Mouse (Mus musculus) heart, embryonic 15.5 days (tissue): Measurements from ENCODE around the gene Cd52. TPM values are rescaled to one million over a fixed set of nuclear protein-coding genes. Genes with fewer than 3 reads are reported as not detected.
A peak's percentile ranks its signal among the peaks of the same experiment; 100 is the strongest.

Source experiments
- ATAC-seq: fragments of 200-750 bp; cut with Nextera tagmentation; replicated peaks from 2 replicates; pipeline ENCODE4 v1.8.0; 2017; ENCODE audit warnings: low read depth, moderate TSS enrichment; ENCODE audit not compliant: insufficient number of reproducible peaks, insufficient read depth, low FRiP score
- H3K27ac ChIP-seq: fragments of 300-500 bp; sonication (generic); 2 replicates; pipeline ENCODE4 v1.5.1; 2015; ENCODE audit warnings: mild to moderate bottlenecking, inconsistent platforms
- H3K27me3 ChIP-seq: fragments of 300-500 bp; sonication (generic); 2 replicates; pipeline ENCODE4 v1.6.1; 2015; ENCODE audit warnings: inconsistent platforms
- H3K36me3 ChIP-seq: fragments of 300-500 bp; sonication (generic); 2 replicates; pipeline ENCODE4 v1.6.1; 2015; ENCODE audit warnings: mild to moderate bottlenecking, inconsistent platforms
- H3K4me1 ChIP-seq: fragments of 300-500 bp; sonication (generic); replicated peaks from 2 replicates; pipeline ENCODE4 v1.6.1; 2015; ENCODE audit warnings: inconsistent platforms
- H3K4me2 ChIP-seq: fragments of 300-500 bp; sonication (generic); 2 replicates; pipeline ENCODE4 v1.6.1; 2015; ENCODE audit warnings: inconsistent platforms, mild to moderate bottlenecking, moderate library complexity
- H3K4me3 ChIP-seq: fragments of 300-500 bp; sonication (generic); 2 replicates; pipeline ENCODE4 v1.5.1; 2015; ENCODE audit warnings: mild to moderate bottlenecking, inconsistent platforms
- H3K9ac ChIP-seq: fragments of 300-500 bp; sonication (generic); 2 replicates; pipeline ENCODE4 v1.6.1; 2015; ENCODE audit warnings: mild to moderate bottlenecking, inconsistent platforms
- H3K9me3 ChIP-seq: fragments of 300-500 bp; sonication (generic); replicated peaks from 2 replicates; pipeline ENCODE4 v1.6.1; 2016; ENCODE audit warnings: inconsistent platforms
- WGBS: fragments of 180-500 bp; shearing (Covaris S2); methylation state at CpG from one replicate; pipeline ENCODE4 v1.1.7; 2015; ENCODE audit warnings: mixed read lengths; 5-methylcytosine and 5-hydroxymethylcytosine counted together
- polyA plus RNA-seq: library from polyadenylated mRNA; unstranded; fragments of >200 nt; fragmentation: Nextera tagmentation; extraction: Ambion mirVana; gene quantifications from 2 replicates; pipeline ENCODE4 v1.2.1, GENCODE M21; 2015

The Cd52 gene
- polyA plus RNA-seq, 1 experiment from 2014 or later, result 11.6 TPM

DNA sequence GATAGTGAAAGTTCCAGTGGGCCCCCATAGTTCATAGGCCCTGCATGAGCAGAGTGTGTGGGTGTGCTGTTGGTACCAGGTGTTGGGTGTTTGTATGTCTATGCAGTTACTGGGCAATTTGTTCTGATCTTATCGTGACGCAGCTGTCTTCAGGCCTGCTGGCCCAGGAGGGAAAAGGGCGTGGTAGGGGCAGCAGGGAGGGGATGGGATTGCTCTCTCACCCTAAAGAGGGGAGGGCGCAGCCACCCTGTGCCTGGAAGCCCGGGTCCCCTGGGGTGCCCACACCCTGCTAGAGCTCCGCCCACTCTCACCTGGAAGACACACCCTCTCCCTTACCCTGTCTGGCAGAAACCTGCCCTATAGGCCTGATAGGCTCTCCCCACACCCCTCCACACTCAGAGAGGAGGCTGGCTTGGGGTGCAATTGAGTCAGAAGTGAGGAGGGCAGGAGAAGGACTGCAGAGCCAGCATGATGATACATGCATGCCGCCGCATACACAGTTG is 32.9 kb downstream of the Cd52 start:
- H3K9me3 ChIP-seq, result no peaks in the 10 kb centered on the region
- ATAC-seq, result no peak; the same call in 1 of the 2 replicates
- 49% methylated on average over 8 of the region's 8 CpGs for WGBS

DNA sequence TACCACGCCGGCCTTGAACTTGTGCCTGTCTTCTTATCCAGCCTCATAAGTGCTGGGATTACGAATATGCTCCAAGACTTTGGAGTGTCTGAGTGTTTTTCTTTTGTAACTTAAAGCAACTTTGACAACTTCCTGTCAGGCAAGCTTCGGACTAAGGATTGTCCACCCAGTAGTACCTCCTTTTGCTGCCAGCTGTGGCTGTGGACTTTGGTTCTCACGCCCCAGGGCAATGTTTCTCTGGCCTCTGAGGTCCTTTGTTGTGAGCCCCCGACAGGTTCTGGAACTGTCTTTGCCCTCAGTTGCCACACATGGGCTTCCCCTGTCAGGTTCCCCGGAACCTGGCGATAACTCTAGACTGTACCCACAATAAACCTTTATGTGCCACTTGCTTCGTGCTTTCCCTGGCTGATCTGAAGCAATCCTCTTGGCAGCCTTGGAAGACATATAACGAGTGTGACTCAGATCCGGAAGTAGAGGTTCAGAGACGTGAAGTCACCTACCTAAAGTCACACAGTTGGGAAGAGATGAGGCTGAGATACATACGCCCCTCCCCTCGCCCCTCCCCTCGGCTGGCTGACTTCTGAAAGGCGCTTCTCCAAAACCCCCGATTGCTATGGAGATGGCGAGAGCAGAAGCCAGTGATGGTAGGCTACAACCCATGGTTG is 33.6 kb downstream of the Cd52 start:
- no peaks in the 10 kb centered on the region for H3K36me3 ChIP-seq
- no peaks in the 10 kb centered on the region for H3K9me3 ChIP-seq
- 56% methylated on average over 18 of the region's 18 CpGs for WGBS
- H3K27me3 ChIP-seq, result peaks cover 45% of the 10 kb centered on the region
- H3K27ac ChIP-seq, result no peak overlapping the region
- no peak for ATAC-seq
- H3K4me1 ChIP-seq, result 0 out of 2 replicates have a peak, but pooled peaks cover 7% of the 10 kb centered on the region
- no peak overlapping the region for H3K4me2 ChIP-seq
- H3K9ac ChIP-seq, result no peak overlapping the region
- H3K4me3 ChIP-seq, result no peak overlapping the region

More for the DNA sequence above, 32.9 kb downstream of the Cd52 start:
- Histone ChIP-seq H3K4me3 (no peak overlapping the region), H3K36me3 (no peaks in the 10 kb centered on the region), H3K9ac (no peak overlapping the region), H3K4me2 (no peak overlapping the region), H3K27ac (no peak overlapping the region), H3K4me1 (0 out of 2 replicates have a peak, but pooled peaks cover 7% of the 10 kb centered on the region), H3K27me3 (peaks cover 50% of the 10 kb centered on the region)

DNA sequence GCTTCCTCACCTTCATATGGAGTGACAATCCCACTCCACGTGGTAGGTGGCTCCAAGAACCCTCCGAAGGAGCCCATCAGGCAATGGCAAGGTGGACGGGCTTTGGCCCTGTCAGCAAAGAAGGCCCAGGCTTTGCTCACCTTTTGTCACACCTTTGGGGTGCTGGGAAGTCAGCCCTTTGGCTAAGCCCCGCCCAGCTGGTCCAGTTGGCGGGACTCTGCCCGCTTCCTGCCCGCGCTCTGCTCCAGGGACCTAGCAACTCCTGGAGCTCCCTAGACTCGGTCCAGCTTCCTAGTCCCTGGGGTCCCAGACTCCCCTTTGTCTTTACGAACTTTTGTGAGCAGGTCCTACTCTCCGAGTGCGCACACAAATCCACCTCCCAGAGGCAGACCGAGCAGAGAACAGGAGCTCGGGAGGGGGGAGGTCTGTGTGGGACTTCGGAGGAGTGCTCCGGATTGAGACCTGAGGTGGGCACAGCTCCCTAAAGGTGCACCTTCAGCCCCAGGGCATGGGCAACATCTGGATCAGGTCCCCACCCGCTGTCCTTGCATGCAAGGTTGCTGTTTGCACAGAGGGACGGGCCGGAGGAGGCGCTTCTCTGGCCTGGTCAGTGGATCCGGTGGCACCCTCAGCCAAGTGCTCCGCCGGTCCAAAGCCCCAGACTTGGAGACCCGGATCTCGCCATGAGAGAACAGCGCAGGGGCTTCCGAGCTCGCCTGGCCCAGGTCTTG is 34.6 kb downstream of the Cd52 start, which contains the start of gene Crybg2:
Gene Crybg2, plus strand, starts transcription at position 681 of the 731 bp plus-strand sequence.
- Histone ChIP-seq H3K4me1 (0 out of 2 replicates have a peak, but pooled peaks cover 2% of the 10 kb centered on the region), H3K9me3 (no peaks in the 10 kb centered on the region), H3K36me3 (no peaks in the 10 kb centered on the region), H3K27ac (no peak within 1 kb of the TSS), H3K27me3 (peaks cover 37% of the 10 kb centered on the region), H3K4me3 (no peak within 1 kb of the TSS), H3K9ac (no peak within 1 kb of the TSS), H3K4me2 (0 out of 2 replicates have a peak within 1 kb of the TSS, but pooled peaks have one; percentile 2)
- 40% methylated on average over 28 of the region's 28 CpGs for WGBS
- no peak for ATAC-seq

DNA sequence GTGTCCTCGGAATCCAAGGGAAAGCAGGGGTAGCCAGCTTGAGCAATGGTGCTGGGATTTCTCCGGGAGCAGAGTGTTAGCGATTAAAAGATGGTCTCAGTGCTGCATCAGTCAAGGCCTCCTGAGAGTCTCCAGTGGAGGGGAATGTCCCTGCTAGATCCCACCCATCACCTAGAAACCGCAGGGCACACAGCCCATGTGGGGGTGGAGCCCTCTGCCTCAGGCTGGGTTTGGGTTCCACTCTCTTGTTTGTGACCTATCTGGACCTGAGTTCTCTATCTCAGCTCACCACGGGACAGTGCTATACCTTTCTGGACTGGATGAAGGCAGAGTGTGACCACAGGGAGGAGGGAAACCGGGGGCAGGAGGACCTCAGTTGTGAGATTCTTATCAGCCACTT is 36.0 kb downstream of the Cd52 start:
- Histone ChIP-seq H3K9ac (no peak overlapping the region), H3K4me3 (no peak overlapping the region), H3K4me2 (no peak overlapping the region), H3K27ac (no peak overlapping the region), H3K4me1 (0 out of 2 replicates have a peak, but pooled peaks cover 2% of the 10 kb centered on the region), H3K27me3 (peaks cover 31% of the 10 kb centered on the region), H3K9me3 (no peaks in the 10 kb centered on the region), H3K36me3 (no peaks in the 10 kb centered on the region)
- WGBS, result 71% methylated on average over 6 of the region's 6 CpGs
- ATAC-seq, result no peak

DNA sequence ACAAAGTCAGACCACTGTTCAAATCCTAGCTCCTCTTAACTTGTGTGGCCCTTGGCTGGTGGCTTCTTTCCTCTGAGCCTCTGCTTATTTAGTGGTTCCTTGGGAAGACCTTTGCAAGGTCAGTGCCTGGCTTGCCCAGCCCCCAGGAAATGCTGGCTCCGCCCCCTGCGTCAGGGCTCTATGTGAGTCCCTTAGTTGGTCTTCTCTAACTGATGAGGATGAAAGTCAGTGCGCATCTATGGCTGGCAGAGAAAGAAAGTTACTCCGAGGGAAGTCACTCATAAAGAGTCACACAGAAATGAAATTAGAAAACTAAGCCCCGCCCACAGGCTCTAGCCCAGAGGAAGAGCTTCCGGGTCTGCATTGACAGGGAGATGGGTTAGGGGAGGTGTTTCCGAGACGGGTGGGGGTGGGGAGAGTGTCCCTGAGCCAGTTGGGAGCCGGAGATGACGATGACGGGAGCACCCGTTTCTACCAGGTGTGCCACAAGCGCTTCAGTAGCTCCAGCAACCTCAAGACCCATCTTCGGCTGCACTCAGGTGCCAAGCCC is 36.6 kb downstream of the Cd52 start:
- Histone ChIP-seq H3K4me1 (0 out of 2 replicates have a peak, but pooled peaks cover 2% of the 10 kb centered on the region), H3K9ac (no peak overlapping the region), H3K4me3 (peak overlapping the region; percentile 17; the same call in 1 of the 2 replicates), H3K27ac (no peak overlapping the region), H3K9me3 (no peaks in the 10 kb centered on the region), H3K4me2 (peak overlapping the region; percentile 36), H3K36me3 (no peaks in the 10 kb centered on the region), H3K27me3 (peaks cover 29% of the 10 kb centered on the region)
- ATAC-seq, result no peak
- WGBS, result 21% methylated on average over 14 of the region's 14 CpGs

DNA sequence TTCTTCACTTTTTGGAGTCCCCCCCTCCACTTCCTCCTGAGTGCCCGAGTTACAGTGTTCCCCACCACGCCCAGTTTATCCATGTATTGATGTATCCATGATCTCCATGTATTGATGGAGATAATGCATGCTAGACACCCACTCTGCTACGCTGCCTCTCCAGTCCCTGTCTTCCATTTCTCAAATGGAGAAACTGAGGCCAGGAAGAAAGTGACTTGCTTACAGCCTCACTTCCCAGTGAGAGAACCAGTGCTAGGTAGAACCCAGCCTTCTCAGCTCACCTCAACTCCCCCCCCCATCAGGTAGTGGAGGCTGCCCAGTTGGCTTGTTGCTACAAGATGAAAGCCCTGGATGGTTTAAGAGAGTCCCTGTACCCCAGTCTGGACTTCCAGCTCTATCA is 41.3 kb downstream of the Cd52 start, which contains the start of gene Zfp683:
Gene Zfp683, plus strand, starts transcription at position 301 of the 400 bp plus-strand sequence.
- ATAC-seq, result no peak
- H3K9ac ChIP-seq, result no peak within 1 kb of the TSS
- H3K4me2 ChIP-seq, result 0 out of 2 replicates have a peak within 1 kb of the TSS, but pooled peaks have one; percentile 3
- H3K4me1 ChIP-seq, result peaks cover 13% of the 10 kb centered on the region
- H3K9me3 ChIP-seq, result no peaks in the 10 kb centered on the region
- 88% methylated on average over 3 of the region's 3 CpGs for WGBS
- H3K4me3 ChIP-seq, result no peak within 1 kb of the TSS
- peaks cover 5% of the 10 kb centered on the region for H3K27me3 ChIP-seq
- H3K27ac ChIP-seq, result peak within 1 kb of the TSS; percentile 32
- no peaks in the 10 kb centered on the region for H3K36me3 ChIP-seq

DNA sequence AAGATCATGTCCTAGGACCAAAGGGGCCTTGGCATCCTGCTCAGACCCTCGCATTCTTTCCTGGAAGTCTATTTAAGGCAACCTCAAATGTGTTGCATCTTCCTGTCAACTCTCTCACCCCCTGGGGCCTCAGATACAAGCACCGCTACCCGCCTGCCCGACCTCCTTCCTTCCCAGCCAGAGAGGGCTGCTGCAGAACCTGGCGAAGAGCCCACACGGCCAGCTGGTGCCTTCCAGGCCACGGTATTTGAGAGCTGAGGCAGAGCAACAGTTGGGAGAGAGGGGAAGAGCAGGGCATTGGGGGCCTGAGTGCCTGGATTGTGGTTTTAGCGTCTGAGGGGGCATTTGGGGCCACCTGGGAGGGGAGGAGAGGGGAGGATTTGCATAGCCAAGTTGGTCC is 42.3 kb downstream of the Cd52 start:
- H3K27ac ChIP-seq, result peak overlapping the region; percentile 32
- peak; percentile 63; the same call in 1 of the 2 replicates for ATAC-seq
- no peak overlapping the region for H3K4me3 ChIP-seq
- no peak overlapping the region for H3K9ac ChIP-seq
- peaks cover 15% of the 10 kb centered on the region for H3K4me1 ChIP-seq
- 0 out of 2 replicates have a peak overlapping the region, but pooled peaks have one; percentile 3 for H3K4me2 ChIP-seq
- no peaks in the 10 kb centered on the region for H3K36me3 ChIP-seq
- 2% methylated on average over 8 of the region's 8 CpGs for WGBS
- H3K9me3 ChIP-seq, result no peaks in the 10 kb centered on the region
- H3K27me3 ChIP-seq, result peaks cover 5% of the 10 kb centered on the region

DNA sequence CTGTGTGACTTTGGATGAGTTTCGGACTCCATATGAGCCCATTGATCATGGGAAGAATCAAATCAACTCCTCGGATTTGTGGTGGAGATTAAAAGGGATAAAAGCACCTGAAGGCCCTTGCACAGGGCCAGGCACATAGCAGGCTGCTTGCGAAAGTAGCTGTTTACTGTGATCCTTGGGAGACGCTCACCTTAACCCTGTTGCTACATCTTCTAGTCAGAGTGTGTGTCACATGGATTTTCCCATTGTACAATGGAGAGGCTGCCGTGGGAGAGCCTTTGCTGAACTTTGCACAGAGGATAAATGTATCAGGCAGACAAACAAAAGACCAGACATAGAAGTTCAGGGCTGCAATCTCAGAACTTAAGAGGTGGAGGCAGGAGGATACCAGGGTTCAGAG is 43.0 kb downstream of the Cd52 start:
- peak overlapping the region; percentile 32; the same call in 1 of the 2 replicates for H3K27ac ChIP-seq
- H3K4me2 ChIP-seq, result no peak overlapping the region
- no peaks in the 10 kb centered on the region for H3K36me3 ChIP-seq
- H3K4me3 ChIP-seq, result no peak overlapping the region
- H3K27me3 ChIP-seq, result peaks cover 5% of the 10 kb centered on the region
- ATAC-seq, result no peak
- peaks cover 15% of the 10 kb centered on the region for H3K4me1 ChIP-seq
- WGBS, result 84% methylated on average over 5 of the region's 5 CpGs
- H3K9me3 ChIP-seq, result no peaks in the 10 kb centered on the region
- no peak overlapping the region for H3K9ac ChIP-seq

DNA sequence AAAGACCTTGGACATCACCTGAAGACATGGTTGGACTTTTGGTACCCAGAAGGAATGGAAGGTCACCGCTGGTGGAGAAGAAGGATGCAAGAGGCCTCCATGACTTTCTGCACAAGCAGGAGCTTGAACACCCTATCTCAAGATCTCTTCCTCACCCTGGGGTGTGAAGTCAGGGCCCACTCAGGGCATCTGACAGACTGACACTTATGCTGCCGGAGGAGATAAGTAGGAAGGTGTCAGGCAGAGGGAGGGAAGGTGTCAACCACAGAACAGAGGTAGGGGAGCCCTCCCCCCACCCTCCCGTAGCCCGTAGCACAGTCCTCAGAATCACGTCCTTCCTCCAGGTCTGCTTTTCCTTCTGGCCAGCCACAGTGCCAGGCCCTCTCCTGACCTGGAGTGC is 47.2 kb downstream of the Cd52 start:
- Histone ChIP-seq H3K36me3 (no peaks in the 10 kb centered on the region), H3K4me2 (no peak overlapping the region), H3K9me3 (no peaks in the 10 kb centered on the region), H3K27ac (no peak overlapping the region), H3K4me1 (peaks cover 10% of the 10 kb centered on the region), H3K4me3 (no peak overlapping the region), H3K9ac (no peak overlapping the region), H3K27me3 (no peaks in the 10 kb centered on the region)
- no peak for ATAC-seq
- 30% methylated on average over 5 of the region's 5 CpGs for WGBS

DNA sequence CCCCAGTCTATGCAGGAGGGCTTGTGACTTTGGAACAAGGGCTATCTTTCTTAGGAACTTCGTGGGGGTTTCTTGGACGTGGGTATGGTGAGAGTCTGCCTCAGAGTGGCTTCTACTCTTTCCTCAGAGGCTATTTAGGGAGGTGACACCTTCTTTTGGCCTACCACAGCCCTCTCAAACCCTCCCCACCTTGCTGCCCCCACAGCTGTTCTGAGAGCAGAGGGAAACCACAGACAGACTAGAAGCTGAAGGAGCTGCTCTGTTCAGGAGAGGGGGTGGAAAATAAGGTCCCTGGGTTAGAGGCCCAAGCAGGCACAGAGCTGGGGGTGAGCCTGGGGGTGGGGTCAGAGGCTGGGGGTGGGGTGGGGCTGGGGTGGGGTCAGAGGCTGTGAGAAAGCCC is 51.8 kb downstream of the Cd52 start:
- no peak for ATAC-seq
- H3K9me3 ChIP-seq, result no peaks in the 10 kb centered on the region
- 34% methylated on average over 2 of the region's 2 CpGs for WGBS
- H3K9ac ChIP-seq, result no peak overlapping the region
- 0 out of 2 replicates have a peak, but pooled peaks cover 6% of the 10 kb centered on the region for H3K4me1 ChIP-seq
- no peak overlapping the region for H3K27ac ChIP-seq
- H3K27me3 ChIP-seq, result no peaks in the 10 kb centered on the region
- no peaks in the 10 kb centered on the region for H3K36me3 ChIP-seq
- H3K4me3 ChIP-seq, result no peak overlapping the region
- H3K4me2 ChIP-seq, result no peak overlapping the region
